Mouse (Mus musculus) left cerebral cortex, postnatal 10 days (tissue): ENCODE data around the gene Styxl1. TPM values are rescaled to one million over a fixed set of nuclear protein-coding genes. Genes with fewer than 3 reads are reported as not detected.
A peak's percentile ranks its signal among the peaks of the same experiment; 100 is the strongest.

Source experiments
- DNase-seq, 2 experiments: peaks; one replicate each; pipeline ENCODE4 v3.0.0; 2021 to 2022; ENCODE audit warnings: low spot score in 2 of 2, mixed read lengths in 1 of 2; ENCODE audit errors: extremely low spot score in 1 of 2
- intact Hi-C: fragments of 180-260 bp; cut with DNase I; formaldehyde crosslinking; loops from one replicate; pipeline ENCODE4 v1.15.1; 2025
- total RNA-seq, 2 experiments: library from RNA; stranded (reverse); gene quantifications; 2 replicates each; pipeline ENCODE4 v1.2.3; 2021

Styxl1 gene
- total RNA-seq, 2 experiments from 2014 or later, result not detected

DNA sequence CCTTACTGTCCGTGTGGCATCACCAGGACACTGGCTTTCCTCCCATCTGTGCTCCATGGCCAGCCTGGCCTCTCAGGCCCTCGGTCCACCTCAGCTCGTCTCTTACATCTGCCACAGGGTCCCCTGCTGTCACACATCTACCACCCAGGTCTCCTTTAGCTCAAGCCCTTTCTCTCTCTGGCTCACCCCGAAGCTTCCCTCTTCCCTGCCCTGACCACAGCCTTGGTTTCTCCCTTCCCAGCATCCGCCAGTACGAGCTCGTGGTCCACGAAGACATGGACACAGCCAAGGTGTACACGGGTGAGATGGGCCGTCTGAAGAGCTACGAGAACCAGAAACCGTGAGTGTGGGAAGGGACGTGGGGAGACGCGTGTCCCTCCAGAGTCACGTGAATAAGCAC lies 46.9 kb downstream of the Styxl1 start:
- DNase-seq, result no peak
- intact Hi-C loops, result no loop called here

DNA sequence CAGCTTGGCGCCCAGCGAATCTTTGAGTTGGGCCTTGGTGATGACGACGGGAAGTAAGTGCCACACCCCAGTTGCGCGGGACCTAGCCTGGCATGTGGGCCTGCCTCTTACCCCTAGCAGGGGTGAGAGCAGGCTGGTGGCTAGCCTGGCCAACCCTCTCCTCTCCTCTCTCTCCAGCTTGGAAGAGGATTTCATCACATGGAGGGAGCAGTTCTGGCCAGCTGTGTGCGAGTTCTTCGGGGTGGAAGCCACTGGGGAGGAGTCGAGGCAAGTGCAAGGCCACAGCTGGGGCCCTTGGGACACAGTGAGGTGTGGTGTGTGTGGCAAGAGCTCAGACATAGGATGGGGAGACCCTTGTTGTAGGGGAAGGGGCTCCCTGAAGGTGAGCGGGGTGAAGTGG lies 47.3 kb downstream of the Styxl1 start:
- intact Hi-C loops, result no loop called here
- DNase-seq, result no peak

DNA sequence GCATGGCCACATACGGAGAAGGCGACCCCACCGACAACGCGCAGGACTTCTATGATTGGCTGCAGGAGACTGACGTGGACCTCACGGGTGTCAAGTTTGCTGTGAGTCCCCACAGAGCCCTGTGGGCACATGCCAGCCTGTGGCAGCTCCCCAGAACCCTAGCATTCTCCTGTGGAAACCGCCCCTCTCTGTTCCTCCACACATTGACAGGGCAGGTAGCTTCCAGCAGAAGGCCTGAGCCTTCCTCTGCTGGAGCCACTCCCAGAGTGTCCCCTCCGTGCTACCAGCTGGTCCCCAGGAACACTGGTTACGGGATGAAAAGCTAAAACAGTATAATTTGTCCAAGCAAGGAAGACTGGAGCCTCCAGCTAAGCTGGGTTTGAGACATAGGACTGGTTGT lies 47.9 kb downstream of the Styxl1 start:
- no peak for DNase-seq
- intact Hi-C loops, result no loop called here

DNA sequence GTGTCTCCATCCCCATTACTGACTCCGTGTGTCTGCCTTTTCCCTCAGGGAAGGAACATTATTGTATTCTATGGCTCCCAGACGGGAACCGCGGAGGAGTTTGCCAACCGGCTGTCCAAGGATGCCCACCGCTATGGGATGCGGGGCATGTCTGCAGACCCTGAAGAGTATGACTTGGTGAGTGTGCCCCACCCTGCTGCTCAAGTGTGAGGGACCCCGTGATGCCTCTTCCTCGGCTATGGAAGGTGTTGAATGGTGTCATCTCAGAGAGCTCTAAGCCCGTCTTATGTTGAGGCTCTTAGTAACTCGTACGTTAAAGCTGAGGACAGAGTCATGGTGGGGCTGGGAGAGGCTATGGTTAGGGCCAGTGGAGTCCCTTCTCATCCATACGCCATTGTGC lies 48.8 kb downstream of the Styxl1 start:
- no peak for DNase-seq
- intact Hi-C loops, result no loop called here

DNA sequence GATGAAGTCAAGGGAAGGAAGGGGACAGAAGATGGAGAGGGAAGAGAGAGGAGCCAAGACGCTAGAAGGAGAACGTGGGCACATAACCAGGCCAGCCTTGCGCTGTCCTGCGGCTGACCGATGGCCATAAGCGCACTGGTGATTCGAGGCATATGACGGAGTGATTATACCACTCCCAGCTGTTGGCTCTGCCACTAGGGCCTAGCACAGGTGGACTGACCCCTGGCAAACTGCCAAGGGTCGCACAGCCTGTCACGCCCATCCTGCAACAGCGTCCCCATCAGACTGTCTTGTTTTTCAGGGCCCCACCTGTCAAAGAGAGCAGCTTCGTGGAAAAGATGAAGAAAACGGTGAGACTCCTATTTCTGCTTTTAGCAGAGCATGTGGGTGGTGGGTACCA lies 49.8 kb downstream of the Styxl1 start:
- DNase-seq, result no peak
- intact Hi-C loops, result no loop called here

DNA sequence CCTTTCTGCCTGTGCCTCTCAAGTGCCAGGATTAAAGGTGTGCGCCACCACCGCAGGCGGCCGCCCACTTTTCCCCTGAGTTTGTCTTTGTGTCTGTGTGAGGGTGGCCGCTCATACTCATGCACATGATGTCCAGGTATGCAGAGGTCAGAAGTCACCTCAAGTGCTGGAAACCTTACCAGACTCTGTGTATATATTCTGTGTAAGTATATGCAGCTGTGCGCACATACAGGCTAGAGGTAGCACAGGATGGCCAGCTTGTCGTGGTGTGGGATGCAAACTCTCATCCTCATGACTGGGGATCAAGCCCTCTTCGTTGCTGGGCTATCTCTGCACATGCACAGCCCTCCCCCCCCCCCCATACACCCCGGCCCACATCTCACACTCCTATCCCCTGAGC lies 50.3 kb downstream of the Styxl1 start:
- intact Hi-C loops, result no loop called here
- DNase-seq, result no peak

DNA sequence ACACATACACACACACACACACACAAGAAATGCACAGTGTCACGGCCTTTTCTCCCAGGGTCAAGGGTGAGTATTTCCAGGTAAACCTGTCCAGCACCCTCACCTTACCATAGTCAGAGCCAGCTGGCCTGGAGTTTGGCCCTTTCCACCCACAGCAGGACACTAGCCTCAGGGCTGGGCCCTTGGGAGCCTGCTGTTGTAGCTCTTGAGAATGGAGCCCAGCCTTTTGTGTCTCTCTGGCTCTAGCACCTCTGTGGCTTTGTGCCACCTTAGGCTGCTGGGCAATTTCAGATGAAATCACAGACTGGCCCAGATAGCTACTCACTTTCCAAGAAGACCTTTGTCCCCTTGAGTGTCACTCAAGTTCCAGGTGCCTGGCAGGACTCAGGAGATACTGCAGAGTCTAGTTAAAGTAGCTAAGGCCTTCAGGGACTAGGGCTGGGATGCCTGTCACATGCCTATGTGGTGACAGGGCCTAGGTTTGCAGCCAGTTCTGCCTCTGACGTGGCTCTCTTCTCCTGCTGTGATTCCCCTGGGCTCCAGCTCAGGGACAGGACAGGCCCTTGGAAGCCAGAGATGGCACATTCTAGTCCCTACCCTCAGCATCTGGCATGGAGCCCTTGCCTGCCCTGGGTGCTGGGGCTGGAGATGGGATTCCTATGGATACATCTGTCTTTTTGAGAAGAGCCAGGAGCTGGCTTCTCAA lies 51.4 kb downstream of the Styxl1 start:
- intact Hi-C loops, result no loop called here
- DNase-seq, result no peak

DNA sequence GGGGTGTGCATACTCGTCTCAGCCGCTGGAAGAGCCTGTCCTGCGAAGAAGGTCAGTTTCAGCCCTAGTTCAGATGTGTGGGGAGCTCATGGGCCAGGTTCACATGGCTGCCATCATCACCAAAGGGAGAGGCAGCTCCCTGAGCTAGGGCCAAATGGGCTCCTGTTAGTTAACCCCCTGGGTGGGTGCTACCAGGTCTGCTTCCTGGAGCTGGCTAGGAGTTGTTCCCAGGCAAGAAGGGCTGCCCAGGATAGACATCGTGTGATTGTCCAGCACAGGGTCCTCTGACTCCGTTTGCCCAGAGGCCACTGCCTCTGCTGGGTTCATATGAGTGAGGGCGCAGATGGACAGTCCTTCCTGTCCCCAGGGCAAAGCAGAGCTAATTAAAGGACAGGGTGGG lies 52.2 kb downstream of the Styxl1 start:
- no peak for DNase-seq
- intact Hi-C loops, result no loop called here

DNA sequence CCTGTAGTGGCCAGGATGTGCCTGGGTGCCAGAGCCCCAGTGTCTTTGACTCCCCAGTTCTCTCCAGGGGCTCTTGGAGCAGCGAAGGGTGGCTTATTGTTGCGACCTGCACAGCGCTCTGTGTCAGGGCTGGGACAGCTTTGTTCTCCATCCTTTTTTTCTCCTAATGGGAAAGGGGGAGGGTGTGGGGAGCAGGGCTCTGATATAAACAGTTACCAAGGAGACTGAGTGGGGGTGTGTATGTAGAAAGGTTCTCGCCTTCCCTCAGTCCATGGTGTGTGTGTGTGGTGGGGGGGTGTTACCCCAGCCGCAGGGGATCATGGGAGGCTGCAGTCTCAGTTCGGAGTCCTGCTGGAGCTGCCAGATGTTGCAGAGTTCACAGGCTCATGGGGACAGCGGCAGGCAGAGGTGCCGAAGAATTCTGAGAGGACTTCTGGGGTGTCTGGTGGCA lies 52.8 kb downstream of the Styxl1 start:
- DNase-seq, result peak in 1 of 2 experiments; percentile 63

DNA sequence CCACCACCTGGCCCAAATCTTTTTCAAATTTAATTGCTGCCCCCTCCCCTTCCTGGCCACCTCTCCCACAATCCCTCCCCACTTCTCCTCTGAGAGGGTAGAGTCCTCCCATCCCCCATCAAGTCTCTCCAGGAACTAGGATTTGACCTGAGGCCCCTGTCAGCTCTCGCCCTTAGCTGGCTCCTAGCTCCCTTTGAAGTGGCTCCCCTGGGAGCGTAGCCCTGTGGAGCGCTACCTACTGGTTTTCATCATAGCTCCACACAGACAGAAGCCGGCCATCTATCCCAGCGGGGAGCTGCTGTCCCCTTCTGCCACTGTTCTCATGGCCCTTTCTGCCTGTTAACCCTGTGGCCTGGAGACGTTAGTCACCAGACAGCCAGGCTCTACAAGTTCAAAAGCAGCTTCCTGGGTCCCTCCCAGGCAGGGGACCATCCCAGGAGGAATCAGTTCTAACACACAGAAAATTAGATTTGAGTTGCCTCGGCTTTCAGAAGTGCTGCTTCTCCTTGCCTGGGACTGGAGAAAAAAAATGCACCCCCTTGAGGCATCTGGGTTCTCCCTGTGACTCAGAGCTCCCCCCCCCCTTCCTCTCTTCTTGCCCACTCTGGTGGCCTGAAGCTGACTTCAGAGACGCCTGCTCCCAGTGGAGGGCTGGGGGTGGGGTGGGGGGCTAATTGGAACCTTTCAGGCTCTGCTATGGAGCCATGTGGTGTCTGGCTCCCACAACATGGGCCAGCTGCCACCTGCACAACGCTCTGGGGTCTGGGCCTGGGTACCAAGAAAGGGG lies 53.5 kb downstream of the Styxl1 start:
- intact Hi-C loops, result no loop called here
- DNase-seq, result no peak

More for the DNA sequence above, 52.8 kb downstream of the Styxl1 start:
- intact Hi-C loops, result no loop called here

DNA sequence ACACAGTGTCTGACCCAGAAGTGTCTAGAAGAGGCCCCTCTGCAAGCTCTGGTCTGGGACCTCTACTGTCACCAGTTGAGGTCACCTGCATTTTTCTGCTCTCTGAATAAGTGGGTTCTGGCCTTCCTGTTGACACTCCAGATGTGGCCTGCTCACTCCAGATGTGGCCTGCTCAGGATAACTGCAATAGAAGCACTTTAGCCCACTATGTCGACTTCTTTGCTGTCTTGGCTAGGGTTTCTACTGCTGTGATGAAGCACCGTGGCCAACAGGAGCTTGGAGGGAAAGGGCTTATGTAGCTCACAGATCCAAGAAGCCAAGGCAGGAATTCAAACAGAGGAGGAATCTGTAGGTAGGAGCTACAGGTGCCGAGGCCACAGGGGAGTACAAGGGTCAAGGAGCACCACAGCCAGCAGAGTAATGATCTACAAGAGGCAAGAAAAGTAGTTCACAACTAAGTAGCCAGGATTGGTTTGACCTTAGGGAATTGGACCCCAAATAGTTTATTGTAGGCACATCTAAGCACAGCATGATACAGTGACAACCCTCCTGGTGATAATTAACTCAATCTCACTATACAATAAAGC lies 54.9 kb downstream of the Styxl1 start:
- intact Hi-C loops, result no loop called here
- DNase-seq, result no peak

DNA sequence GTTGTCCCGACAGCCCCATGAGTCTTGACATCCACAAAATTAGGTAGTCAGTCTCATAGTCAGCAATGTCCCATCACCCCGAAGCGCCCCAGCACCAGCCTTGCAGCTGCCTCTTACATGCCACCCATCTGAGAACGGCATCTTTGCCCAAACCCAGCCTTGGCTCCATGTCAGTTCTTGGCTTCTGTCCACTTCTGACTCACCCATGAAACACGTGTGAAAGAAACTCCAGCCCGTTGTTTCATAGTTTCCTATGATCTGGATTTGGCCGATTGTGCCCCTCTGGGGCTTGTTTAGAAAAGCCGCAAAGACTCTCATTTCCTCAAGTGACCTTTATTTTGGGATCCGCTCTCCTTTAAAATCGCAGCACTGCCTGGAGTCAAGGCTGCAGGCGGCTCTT lies 56.1 kb downstream of the Styxl1 start:
- intact Hi-C loops, result no loop called here
- DNase-seq, result peak in 1 of 2 experiments; percentile 65

DNA sequence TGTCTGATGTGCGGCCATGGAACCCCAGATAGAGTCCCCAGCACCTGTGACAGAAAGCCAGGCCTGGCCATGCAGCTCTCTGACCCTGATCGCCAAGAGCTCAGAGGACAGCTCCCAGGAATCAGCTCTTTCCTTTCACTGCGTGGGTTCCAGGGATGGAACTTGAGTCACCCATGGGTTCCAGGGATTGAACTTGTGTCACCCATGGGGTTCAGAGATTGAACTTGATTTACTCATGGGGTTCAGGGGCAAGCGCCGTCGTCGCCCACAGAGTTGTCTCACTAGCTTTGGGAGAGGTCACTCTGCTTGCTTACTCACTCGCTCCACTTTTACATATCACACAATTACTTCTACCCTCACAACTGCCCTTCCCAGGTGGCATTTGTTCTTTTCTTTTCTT lies 57.1 kb downstream of the Styxl1 start:
- intact Hi-C loops, result no loop called here
- no peak for DNase-seq

DNA sequence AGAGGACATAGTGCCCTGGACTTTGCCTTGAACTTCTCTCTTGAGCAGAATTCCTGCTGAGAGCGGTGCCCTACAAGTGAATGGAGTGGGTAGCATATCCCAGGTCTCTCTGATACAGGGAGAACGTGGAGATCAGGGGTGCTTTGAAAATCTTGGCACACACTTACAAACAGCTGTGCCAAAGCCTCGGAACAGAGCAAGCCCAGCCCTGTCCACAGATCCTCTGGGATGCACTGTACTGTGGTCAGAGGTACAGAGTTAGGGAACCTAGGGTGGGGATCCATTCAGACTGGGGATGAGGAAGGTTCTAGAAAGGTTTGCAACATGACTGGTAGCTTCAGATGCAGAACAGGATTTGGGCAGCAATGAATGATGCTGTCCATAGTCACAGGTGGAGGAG lies 58.1 kb downstream of the Styxl1 start:
- intact Hi-C loops, result no loop called here
- DNase-seq, result no peak

DNA sequence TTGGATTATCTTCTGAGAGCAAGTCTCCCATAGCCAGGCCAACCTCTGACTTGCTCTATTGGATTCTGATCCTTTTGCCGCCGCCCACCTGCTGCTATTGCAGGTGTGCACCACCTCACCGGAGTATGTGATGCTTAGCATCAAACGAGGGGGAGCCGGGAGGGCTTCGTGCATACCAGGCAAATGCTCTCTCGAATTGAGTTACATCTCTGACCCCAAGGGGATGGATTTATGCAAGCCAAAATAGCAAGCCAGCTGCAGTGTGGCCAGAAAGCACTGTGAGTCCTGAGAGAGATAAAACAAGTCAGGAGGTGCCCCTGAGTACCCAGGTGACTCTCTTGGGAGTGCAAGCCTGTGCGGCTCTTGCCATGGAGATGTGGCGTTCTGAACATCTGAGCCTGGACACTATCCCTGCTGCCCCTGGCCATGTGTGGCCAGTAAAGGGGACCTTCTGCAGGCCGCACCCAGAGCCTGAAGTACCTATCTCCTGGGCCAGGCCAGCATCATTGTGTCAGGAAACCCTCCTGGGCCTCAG lies 58.5 kb downstream of the Styxl1 start:
- intact Hi-C loops, result no loop called here

DNA sequence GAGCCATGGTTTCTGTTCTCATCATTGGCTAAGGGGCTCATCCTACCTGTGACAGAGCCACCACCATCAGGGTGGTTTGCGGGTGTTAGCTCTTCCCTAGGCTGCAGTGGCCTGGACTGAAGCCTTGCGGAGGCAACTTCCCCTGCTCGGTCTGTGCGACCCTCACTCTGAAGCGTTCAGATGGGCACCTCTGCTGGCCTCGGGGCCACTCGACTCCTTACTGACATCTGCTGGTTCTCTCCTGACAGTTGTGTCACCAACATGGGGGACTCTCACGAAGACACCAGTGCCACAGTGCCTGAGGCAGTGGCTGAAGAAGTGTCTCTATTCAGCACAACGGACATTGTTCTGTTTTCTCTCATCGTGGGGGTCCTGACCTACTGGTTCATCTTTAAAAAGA lies 62.6 kb downstream of the Styxl1 start:
- DNase-seq, result no peak
- intact Hi-C loops, result no loop called here

More for the DNA sequence above, 58.5 kb downstream of the Styxl1 start:
- no peak for DNase-seq

DNA sequence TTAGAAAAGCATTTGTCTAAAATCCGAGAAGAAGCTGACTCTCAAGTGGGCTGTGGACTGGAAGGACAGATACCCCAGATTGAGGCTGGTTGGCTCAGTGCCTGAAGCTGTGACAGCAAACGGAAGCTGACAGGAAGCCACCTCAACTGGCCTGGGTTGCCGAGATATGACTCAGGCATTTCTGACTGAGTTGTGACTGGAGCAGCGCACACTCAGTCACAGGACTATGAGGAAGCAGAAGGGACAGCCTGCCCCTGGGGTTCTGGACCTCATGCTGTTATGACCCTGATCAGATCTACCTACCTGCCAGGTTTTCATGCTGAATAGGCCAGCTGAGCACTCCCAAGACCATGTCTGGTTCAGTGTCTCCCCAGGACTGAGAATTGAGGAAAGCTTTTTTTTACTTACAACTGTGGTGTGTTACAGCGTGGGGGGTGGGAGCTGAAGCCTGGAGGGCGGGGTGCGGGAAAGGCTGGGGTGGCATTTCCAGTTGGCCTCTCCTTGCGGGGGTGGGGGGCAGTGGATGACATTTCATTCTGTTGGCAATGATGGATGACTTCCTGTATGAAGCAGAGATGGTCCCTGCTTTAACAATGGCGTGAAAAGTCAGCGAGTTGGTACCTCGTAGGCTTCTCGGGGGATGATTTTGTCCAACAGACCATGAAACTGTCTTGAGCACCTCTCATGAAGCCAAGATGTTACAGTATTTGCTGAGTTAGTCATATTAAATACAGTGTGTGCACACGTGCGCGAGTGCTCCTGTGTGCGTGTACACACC lies 64.6 kb downstream of the Styxl1 start:
- DNase-seq, result peak; percentile 63 to 88
- intact Hi-C loops, result no loop called here

DNA sequence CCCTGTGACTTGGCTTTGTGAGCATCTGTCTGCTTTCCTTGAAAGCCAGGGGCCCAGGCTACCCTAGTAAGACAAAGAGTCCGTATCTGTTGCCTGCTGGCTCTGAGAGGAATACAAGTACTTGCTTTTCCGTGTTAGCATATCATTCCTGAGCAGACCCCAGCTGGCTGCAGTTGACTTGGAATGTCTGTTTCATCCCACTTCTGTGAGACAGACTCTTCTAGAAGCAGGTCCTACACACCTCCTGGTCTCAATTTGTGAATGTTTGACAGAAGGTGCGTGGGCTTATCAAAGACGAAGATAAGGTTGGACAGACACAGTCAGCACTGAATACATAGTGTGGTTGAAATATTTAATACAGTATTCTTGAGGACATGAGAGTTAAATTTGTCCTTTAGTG lies 65.4 kb downstream of the Styxl1 start:
- DNase-seq, result peak in 1 of 2 experiments; percentile 59
- intact Hi-C loops, result no loop called here
